Mouse (Mus musculus) adrenal gland, adult (tissue): ENCODE measurements at regions not wholly inside any gene's neighbourhood (a gene's known extent, or its start where the extent isn't known, plus 50 kb on each side); places are given as distances from the start of the nearest gene placed in this dataset.

Experiments used
- DNase-seq, 2 experiments: peaks; one replicate each; pipeline ENCODE4 v3.0.0; 2022 to 2023; ENCODE audit warnings: low spot score in 1 of 2; ENCODE audit not compliant: inconsistent age in 2 of 2

- DNase-seq: no peak
Observed at GRCm38 (mm10) chr1:163190841-163191240, 105.4 kb upstream of the Mroh9 start.

- DNase-seq: no peak
Observed at GRCm38 (mm10) chr1:163181851-163182250, 96.4 kb upstream of the Mroh9 start.

- no peak for DNase-seq
Observed at GRCm38 (mm10) chr1:163177011-163177410, 91.5 kb upstream of the Mroh9 start.

DNA sequence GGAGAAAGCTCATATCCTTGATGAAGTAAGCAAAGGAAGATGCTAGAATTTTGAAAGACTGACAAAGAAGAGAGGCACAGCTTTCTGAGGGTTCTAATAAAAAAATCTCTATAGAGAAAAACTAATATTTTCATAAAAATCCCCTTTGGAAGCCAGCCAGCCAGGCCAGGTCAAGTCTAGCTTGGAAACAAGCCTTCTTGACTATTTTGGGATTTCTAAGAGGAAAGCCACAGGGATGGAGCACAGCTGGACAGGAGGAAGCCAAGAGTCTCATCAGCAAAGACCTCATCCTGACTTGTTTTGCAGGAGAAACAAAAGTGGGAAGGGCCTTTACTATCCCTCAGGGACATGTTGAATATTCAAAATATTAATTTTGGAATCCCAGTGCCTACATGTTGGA lies 81.6 kb upstream of the Mroh9 start:
- no peak for DNase-seq

DNA sequence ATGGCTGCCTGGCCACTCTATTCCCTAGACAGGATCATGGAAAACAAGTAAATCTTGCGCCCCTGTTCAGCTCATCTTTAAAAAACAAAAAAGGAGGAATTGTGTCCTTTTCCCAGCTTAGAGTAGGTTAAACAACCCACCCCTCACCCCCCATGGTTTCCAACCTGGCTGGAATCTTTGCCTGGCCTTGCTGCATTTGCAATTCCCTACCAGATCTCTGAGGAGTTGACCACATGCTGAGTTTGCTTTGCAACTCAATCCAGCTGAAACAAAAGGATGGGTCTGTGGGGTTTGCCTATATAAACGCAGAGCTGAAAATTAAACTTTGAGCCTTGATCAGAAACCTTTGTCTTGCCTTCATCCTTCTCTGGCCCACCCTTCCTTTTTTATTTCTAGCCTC lies 78.2 kb upstream of the Mroh9 start:
- DNase-seq: no peak

DNA sequence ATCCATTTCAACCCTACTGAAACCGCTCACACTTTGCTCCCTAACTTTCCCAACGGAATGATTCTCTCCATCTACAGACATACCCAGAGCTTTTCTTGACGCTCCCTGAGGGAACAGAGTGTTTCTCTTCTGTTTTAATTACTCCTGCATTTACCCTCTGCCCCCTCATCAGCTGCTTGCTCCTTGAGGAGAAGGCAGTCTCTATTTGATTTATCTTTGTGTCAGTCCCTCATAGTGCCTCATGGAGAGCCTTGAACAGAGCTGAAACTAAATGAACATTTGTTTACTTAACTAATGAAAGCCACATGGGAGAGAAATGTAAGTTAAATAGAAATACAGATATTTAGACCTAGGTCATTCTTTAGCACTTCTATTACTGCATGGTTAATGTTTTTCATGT lies 74.4 kb upstream of the Mroh9 start:
- no peak for DNase-seq

- peak in 1 of 2 experiments; percentile 22 for DNase-seq
Observed at GRCm38 (mm10) chr1:163158491-163158890, 73.0 kb upstream of the Mroh9 start.

DNA sequence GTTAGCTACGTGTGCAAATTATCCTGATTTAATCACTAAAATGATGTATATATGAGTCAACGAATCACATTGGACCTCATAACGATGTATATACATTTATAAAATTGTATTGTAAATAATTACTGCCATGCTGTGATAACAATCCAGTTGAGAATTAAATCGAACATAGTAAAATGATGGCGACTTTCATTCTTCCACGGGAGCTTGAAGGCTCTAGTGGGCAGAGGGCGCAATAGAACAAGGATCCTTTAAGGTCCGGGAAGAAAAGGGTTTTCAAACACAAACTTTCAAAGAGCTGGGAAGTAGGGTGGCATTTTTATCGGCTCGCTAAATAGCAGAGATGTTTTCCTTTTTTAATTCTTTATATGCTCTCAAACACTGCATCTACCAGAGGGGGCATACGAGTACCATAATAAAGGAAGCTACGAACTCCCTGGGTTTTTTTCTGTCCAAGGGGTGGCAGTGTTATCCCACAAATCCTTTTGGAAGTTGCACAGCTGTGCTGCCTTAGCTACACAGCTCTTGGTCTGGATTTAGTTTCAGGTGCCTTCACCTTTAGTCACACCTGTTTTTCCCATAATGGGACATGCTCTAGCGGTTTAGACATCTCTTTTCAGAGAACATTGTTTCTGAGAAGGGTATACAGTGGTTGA lies 64.9 kb upstream of the Mroh9 start:
- DNase-seq: peak; percentile 66 to 92

- no peak for DNase-seq
Observed at GRCm38 (mm10) chr1:163146641-163147040, 61.2 kb upstream of the Mroh9 start.

GRCm38 (mm10) chr1:163143113-163143512 lies 57.6 kb upstream of the Mroh9 start:
- DNase-seq: no peak

DNA sequence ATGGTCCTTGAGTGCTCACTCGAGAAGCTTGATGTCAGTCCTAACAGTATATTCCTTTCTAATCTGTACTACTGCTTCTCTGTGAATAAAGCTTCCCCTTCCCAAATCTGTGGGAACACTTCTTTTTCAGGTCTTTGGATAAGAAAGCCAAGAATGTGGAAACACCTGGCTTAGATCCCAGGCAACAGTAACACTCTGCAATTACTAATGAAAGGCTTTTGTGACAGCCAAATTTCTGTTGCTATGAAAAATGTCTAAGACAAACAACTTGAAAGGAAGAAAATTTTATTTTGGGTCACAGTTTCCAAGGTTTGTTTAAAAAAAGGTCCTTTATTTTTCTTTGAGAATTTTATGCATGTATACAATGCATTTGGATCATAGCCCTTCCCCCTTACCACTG lies 56.0 kb upstream of the Mroh9 start:
- peak in 1 of 2 experiments; percentile 24 for DNase-seq

DNA sequence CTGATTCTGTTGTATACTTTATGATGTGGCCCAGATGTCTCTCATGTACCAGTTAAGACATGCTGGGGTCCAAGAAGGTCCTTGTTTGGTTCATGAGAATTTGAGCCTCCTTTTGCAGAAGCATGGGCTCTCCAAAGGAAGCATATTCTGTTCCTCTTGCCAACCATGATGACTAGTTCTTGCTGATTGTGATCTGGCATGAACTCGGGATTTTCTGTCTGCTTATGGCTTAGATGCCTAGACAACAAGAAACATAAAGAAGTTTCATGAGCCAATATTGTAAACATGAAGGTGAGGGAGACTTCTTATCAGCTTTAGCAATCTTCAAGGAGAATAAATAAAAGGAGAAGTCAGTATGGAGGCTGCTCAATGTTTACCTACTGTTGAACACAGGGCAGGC lies 52.7 kb upstream of the Mroh9 start:
- DNase-seq: no peak
